Mouse (Mus musculus) left cerebral cortex, postnatal 10 days (tissue): ENCODE measurements around the gene Herc1. TPM values are rescaled to one million over a fixed set of nuclear protein-coding genes. Genes with fewer than 3 reads are reported as not detected.
"Not testable (repeated sequence)": the region's sequence is repeated elsewhere in the genome, so short reads cannot be mapped to it uniquely, and the experiment has no call there.

Experiments
- DNase-seq, 2 experiments: peaks; one replicate each; pipeline ENCODE4 v3.0.0; 2021 to 2022; ENCODE audit warnings: low spot score in 2 of 2, mixed read lengths in 1 of 2; ENCODE audit errors: extremely low spot score in 1 of 2
- intact Hi-C: fragments of 180-260 bp; cut with DNase I; formaldehyde crosslinking; loops from one replicate; pipeline ENCODE4 v1.15.1; 2025
- total RNA-seq, 2 experiments: library from RNA; stranded (reverse); gene quantifications; 2 replicates each; pipeline ENCODE4 v1.2.3; 2021

Herc1 gene
- total RNA-seq, 2 experiments from 2014 or later, result 118 to 119 TPM

- DNase-seq, result no peak
- intact Hi-C loops, result no loop called here
Observed at GRCm38 (mm10) chr9:66340394-66341094, 9.7 kb upstream of the Herc1 start.

DNA sequence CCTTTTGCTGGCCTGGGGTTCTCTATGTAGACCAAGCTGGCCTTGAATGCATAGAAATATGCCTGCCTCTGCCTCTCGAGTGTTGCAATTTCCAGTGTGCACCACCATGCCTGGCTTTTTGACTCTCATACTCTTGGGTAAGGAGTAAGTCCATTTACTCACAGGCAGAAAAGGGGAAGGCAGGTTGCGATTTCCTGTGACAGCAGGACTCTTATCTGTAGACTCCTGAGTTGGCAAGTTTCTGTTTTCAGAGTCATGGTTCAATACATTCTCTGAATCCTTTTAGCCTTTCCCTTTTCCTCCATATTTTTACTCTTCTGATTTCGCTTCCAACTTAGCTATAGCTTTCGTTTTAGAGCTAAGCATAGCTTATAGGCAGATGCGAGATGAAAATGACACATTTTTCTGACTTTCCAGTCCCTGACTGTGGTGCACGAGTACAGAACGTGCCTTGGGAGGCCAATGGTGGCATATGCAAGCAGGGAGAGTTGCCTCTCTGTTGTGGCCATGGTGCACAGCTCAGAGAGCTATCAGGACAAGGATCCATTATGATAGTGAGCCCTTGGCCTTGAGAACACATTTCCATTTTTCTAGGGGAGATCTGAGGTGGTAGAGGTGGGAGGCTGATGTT is 2.7 kb upstream of the Herc1 start:
- DNase-seq, result no peak
- intact Hi-C loops, result no loop called here

GRCm38 (mm10) chr9:66349144-66349859 is 948 bp upstream of the Herc1 start:
- intact Hi-C loops, result no loop called here
- no peak for DNase-seq

DNA sequence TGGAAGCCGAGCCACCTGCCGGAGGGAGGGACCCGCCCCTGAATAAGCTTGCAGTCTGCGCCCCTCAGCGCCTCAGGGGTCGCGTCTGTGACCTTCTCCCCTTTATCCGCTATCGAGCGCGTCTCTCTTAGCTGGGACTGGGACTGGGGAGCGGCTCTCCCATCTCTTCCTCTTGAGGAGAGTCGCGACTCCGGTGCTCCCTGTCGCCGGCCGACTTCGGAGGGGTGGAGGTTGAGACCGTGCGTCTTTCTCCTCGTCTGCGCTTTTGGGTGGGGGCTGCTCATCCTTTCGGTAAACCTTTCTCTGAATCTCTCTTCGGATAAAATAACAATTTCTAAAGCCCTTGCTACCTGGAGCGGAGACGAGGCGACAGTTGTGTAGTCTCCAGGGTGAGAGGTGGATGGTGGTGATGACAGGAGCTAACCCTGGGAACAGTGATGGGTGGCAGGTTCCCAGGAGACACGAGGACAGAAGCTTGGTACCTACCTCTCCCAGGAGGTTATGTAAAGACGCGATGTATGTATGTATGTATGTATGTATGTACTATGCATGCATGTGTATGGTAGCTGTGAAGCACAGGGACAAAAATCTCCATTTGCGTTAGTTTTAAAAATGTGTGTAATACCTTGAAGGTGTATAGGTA is 659 bp downstream of the Herc1 start:
- intact Hi-C loops, result no loop called here
- no peak for DNase-seq

GRCm38 (mm10) chr9:66352704-66353103 is 2.5 kb downstream of the Herc1 start:
- intact Hi-C loops, result no loop called here
- DNase-seq, result no peak

DNA sequence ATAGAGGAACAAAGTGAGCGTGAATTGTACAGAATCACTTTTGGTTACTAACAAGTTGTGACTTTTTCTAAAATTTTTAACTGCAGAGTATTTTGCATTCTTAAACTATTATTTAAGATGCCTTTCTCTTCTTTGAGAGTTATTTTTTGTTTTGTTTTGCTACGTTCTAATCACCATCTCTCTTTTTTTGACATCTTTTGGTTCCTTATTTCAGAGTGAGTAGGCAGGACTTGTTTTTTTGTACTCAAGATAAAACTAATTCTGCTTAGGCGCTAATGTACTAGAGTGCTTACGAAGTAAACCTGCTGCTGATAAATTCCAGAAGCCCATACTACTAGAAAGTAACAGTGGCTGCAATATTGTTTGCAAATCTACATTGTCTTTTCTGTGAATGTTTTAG is 8.9 kb downstream of the Herc1 start:
- no peak for DNase-seq

GRCm38 (mm10) chr9:66360143-66360690 is 10.0 kb downstream of the Herc1 start:
- intact Hi-C loops, result no loop called here
- no peak for DNase-seq

More for the DNA sequence above, 8.9 kb downstream of the Herc1 start:
- intact Hi-C loops, result no loop called here

- no peak for DNase-seq
- intact Hi-C loops, result no loop called here
Observed at GRCm38 (mm10) chr9:66368890-66369433, 18.7 kb downstream of the Herc1 start.

DNA sequence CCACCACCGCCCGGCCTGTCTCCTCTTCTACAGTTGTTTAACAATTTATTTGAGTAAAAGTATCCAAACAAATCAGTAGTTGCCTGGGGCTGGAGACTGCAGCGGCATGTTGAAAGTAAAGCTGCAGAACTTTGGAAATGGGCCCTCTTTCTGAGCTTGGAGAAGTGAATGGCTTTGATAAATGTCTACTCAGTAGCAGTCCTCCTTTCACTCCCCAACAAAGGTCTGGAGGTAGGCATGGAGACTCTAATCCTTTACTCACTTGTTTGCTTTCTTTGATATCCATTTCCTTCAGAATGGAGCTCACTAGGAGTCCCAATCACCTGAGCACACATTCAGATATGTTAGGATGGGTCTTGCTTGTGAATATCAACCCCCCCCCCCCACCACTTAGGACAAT is 20.1 kb downstream of the Herc1 start:
- intact Hi-C loops, result loop anchor here (10.0 kb wide), 1 partner anchor 226 kb away; no protein-coding TSS in a partner anchor
- no peak for DNase-seq

DNA sequence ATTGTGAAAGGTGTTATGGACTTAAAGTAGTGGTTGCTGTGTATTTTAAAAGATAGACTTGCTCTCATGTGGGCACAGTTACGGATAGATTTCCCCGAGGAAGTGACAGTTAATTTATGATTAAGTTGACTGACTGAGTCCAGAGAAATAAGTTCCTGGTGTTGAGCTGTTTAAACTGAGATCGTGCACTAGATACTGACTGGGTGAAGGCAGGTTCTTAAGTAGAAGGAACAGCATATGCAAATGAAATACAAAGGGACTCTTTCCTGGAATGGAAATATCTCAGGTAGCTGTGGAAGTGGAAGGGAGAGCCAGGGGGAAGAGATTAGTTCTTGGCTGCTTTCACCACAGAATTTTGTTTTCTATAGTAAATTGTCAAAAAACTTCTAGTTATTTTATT is 20.6 kb downstream of the Herc1 start:
- intact Hi-C loops, result loop anchor here (10.0 kb wide), 1 partner anchor 226 kb away; no protein-coding TSS in a partner anchor
- no peak for DNase-seq

DNA sequence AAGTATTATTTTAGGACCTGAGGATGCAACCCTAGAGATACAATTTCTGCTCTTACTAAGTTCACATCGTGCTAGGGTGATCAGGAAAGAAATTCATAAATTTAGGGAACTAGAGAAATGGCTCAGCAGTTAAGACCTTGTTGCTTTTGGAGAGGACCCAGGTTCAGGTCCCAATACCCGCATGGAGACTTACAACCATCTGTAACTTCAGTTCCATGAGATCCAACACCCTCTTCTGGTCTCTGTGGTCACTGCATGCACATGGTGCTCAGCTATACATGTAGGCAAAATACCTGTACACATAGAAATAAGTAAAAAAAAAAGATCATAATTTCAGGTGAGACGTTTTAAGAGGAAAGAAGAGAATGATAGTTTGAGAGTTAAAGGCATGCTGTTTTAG is 23.2 kb downstream of the Herc1 start:
- intact Hi-C loops, result loop anchor here (10.0 kb wide), 1 partner anchor 229 kb away; no protein-coding TSS in a partner anchor

GRCm38 (mm10) chr9:66374495-66375478 is 24.5 kb downstream of the Herc1 start:
- intact Hi-C loops, result loop anchor here (10.0 kb wide), 1 partner anchor 230 kb away; no protein-coding TSS in a partner anchor
- no peak for DNase-seq

More for the DNA sequence above, 23.2 kb downstream of the Herc1 start:
- DNase-seq, result no peak

GRCm38 (mm10) chr9:66383417-66383816 is 33.2 kb downstream of the Herc1 start:
- intact Hi-C loops, result no loop called here
- DNase-seq, result no peak

- intact Hi-C loops, DNase-seq: not testable (repeated sequence)
Observed at GRCm38 (mm10) chr9:66390338-66390737, 40.1 kb downstream of the Herc1 start.

DNA sequence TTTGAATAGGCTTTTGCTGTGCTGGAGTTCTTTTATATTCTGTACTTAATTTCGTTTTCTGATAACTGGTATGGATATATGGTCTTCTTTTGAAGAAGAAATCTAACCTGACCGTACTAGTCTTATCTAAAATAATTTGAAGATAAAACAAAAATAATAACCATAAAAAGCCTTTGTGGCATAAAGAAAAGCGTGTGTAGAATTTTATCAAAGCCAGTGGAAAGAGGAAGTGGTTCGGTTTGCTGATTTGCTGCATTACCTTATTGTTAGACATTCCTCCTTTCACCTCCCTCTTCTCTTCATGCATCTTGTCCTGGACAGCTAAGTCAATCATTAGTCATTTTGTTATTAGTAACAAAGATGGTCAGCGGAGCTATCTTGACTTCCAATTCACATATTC is 43.1 kb downstream of the Herc1 start:
- intact Hi-C loops, result no loop called here
- no peak for DNase-seq

DNA sequence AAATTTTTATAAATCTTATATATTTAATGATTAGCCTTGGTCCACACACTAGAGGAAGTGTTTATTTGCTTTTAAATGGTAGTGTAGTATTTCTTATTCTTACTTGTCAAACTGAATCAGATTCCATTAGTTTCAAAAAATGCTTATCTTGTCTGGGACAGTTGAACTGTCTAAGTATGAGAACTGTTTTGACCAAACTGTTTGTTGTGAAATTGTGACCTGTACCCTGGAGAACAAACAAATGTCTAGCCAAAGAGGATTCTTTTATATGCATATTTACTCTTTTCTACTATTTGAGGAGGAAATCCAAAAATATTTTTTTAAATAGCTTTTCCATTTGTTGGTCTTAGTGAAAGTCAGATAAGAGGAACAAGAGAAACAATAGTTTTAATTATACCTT is 73.2 kb downstream of the Herc1 start:
- intact Hi-C loops, result no loop called here
- no peak for DNase-seq

- intact Hi-C loops, result loop anchor here (5.0 kb wide), 1 partner anchor 37 kb away; no protein-coding TSS in a partner anchor
- DNase-seq, result no peak
Observed at GRCm38 (mm10) chr9:66440007-66440406, 89.8 kb downstream of the Herc1 start.
